Mouse (Mus musculus) forebrain, embryonic 10.5 days (tissue): ENCODE data around the gene Psmd9. TPM values are rescaled to one million over a fixed set of nuclear protein-coding genes. Genes with fewer than 3 reads are reported as not detected.
"Not testable (repeated sequence)": the region's sequence is repeated elsewhere in the genome, so short reads cannot be mapped to it uniquely, and the experiment has no call there.

Experiments
- DNase-seq: peaks from one replicate; pipeline ENCODE4 v3.0.0-alpha.2; 2017; ENCODE audit warnings: low spot score; ENCODE audit errors: extremely low spot score
- H3K27ac ChIP-seq: fragments of 300-500 bp; sonication (generic); 2 replicates; pipeline ENCODE4 v1.5.1; 2016; ENCODE audit warnings: mild to moderate bottlenecking
- H3K27me3 ChIP-seq: fragments of 300-500 bp; sonication (generic); 2 replicates; pipeline ENCODE4 v1.6.1; 2016; ENCODE audit warnings: mild to moderate bottlenecking; ENCODE audit not compliant: poor library complexity, severe bottlenecking
- H3K36me3 ChIP-seq: fragments of 300-500 bp; sonication (generic); replicated peaks from 2 replicates; pipeline ENCODE4 v1.6.1; 2016; ENCODE audit warnings: mild to moderate bottlenecking, moderate library complexity
- H3K4me1 ChIP-seq: fragments of 300-500 bp; sonication (generic); 2 replicates; pipeline ENCODE4 v1.6.1; 2016
- H3K4me3 ChIP-seq: fragments of 300-500 bp; sonication (generic); 2 replicates; pipeline ENCODE4 v1.5.1; 2016; ENCODE audit warnings: mild to moderate bottlenecking, moderate library complexity
- H3K9me3 ChIP-seq: fragments of 300-500 bp; sonication (generic); 2 replicates; pipeline ENCODE4 v1.6.1; 2016; ENCODE audit warnings: mild to moderate bottlenecking, moderate library complexity
- WGBS: fragments of 180-500 bp; shearing (Covaris S2); methylation state at CpG from one replicate; pipeline ENCODE4 v1.1.7; 2016; 5-methylcytosine and 5-hydroxymethylcytosine counted together
- polyA plus RNA-seq: library from polyadenylated mRNA; unstranded; fragments of >200 nt; fragmentation: Nextera tagmentation; extraction: Ambion mirVana; gene quantifications from 2 replicates; pipeline ENCODE4 v1.2.1, GENCODE M21; 2016

The Psmd9 gene
- polyA plus RNA-seq, 1 experiment from 2014 or later = 80.5 TPM

DNA sequence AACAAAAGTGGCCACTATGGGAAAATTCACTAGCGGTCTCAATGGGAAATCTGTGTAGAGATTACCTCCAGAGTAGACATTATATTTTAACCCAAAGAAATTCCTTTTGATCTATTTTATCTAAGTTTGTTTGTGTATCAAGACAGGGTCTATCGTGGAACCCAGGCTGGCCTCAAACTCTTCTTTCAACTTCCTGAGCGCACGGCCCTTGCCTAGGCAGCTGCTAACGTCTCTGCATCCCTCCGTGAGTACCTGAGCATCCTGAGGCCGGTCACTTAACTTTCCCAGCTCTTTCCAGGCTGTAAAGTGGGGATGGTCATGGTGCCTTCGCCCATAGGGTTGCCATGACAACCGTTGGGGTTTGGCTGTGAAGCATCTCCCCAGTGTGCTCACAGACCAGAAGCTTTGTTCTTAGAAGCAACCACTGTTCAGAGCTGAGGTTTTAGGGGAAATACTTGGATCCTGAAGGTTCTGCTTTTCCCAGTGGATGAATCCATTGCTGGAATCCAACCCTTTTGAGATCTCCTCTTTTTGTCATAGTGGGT, 23.5 kb downstream of the Psmd9 start:
- no peak for DNase-seq
- Histone ChIP-seq H3K36me3 (no peaks in the 10 kb centered on the region), H3K27me3 (no peaks in the 10 kb centered on the region), H3K4me1 (0 out of 2 replicates have a peak, but pooled peaks cover 3% of the 10 kb centered on the region), H3K27ac (no peak overlapping the region), H3K9me3 (no peaks in the 10 kb centered on the region), H3K4me3 (no peak overlapping the region)
- 64% methylated on average over 9 of the region's 9 CpGs for WGBS

DNA sequence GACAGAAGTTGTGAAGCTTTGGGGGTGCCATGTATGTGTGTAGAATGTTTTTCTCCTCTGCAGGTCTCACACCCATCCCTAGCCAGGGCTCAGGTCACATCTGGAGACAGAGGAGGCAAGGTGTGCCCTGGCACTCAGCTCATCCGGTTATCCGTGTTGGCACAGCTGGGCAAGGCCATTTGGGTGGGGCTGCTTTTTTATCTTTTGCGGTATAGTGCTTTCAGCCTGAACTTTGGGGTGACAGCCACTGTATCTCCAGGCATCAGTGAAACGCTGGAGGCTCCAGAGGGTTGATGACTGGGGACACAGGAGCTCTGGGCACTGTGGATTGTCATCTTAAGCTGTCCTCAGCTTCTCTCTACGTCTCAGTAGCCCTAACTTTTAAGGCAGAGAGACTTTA, 24.2 kb downstream of the Psmd9 start:
- H3K9me3 ChIP-seq = no peaks in the 10 kb centered on the region
- H3K27me3 ChIP-seq = no peaks in the 10 kb centered on the region
- H3K4me3 ChIP-seq = no peak overlapping the region
- no peaks in the 10 kb centered on the region for H3K36me3 ChIP-seq
- no peak overlapping the region for H3K27ac ChIP-seq
- 86% methylated on average over 5 of the region's 5 CpGs for WGBS
- H3K4me1 ChIP-seq = 0 out of 2 replicates have a peak, but pooled peaks cover 3% of the 10 kb centered on the region
- no peak for DNase-seq

GRCm38 (mm10) chr5:123194856-123195255, 25.6 kb downstream of the Psmd9 start:
- no peak overlapping the region for H3K4me3 ChIP-seq
- no peaks in the 10 kb centered on the region for H3K36me3 ChIP-seq
- H3K4me1 ChIP-seq = 0 out of 2 replicates have a peak, but pooled peaks cover 3% of the 10 kb centered on the region
- DNase-seq = no peak
- H3K27ac ChIP-seq = no peak overlapping the region
- 88% methylated on average over 6 of the region's 6 CpGs for WGBS
- no peaks in the 10 kb centered on the region for H3K27me3 ChIP-seq
- no peaks in the 10 kb centered on the region for H3K9me3 ChIP-seq

DNA sequence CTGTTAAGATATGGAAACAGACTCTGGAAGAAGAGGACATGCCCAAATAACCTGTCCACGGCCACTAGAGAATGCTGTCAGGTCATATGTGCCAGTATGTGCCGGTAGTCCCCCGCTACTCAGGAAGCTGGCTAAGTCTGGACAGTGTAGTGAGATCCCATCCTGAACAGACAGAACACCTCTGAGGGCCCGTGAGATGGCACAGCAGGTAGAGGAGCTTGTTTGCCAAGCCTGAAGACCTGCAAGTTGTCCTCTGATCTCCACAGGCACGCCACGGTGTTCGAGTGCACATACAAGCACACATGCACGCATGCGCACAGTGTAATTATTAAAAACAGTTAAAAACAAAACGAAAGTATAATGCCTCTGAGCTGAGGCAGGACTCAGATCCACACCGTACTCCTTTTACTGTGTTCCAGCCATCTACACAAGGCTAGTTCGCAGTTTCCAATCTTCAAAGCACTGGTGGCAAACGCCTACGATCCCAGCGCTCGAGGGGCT, 26.3 kb downstream of the Psmd9 start:
- 0 out of 2 replicates have a peak, but pooled peaks cover 3% of the 10 kb centered on the region for H3K4me1 ChIP-seq
- no peaks in the 10 kb centered on the region for H3K9me3 ChIP-seq
- H3K4me3 ChIP-seq = no peak overlapping the region
- 91% methylated on average over 16 of the region's 16 CpGs for WGBS
- no peak overlapping the region for H3K27ac ChIP-seq
- DNase-seq = no peak
- H3K36me3 ChIP-seq = no peaks in the 10 kb centered on the region
- H3K27me3 ChIP-seq = no peaks in the 10 kb centered on the region

DNA sequence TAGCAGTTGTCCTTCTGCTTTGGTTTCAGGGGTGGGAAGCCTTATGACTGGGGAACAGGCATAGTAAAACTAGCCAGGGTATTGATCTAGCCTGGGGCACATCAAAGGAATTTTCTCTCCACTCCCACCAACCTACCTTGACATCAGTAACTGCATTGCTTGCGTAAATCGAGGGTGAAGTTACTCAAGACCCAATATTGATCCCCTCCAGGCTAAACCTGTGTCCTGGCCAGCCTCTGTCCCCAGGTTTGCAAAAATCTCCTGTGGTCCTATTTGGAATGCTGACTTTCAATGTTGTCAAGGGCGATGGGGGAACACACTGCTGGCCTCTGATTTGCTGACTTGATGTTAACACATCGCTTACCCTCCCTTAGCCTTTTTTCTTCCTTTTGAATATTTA, 27.5 kb downstream of the Psmd9 start:
- H3K36me3 ChIP-seq = no peaks in the 10 kb centered on the region
- H3K27ac ChIP-seq = no peak overlapping the region
- H3K4me3 ChIP-seq = no peak overlapping the region
- DNase-seq = no peak
- no peaks in the 10 kb centered on the region for H3K9me3 ChIP-seq
- 0 out of 2 replicates have a peak, but pooled peaks cover 3% of the 10 kb centered on the region for H3K4me1 ChIP-seq
- WGBS = 83% methylated on average over 4 of the region's 4 CpGs
- H3K27me3 ChIP-seq = no peaks in the 10 kb centered on the region

DNA sequence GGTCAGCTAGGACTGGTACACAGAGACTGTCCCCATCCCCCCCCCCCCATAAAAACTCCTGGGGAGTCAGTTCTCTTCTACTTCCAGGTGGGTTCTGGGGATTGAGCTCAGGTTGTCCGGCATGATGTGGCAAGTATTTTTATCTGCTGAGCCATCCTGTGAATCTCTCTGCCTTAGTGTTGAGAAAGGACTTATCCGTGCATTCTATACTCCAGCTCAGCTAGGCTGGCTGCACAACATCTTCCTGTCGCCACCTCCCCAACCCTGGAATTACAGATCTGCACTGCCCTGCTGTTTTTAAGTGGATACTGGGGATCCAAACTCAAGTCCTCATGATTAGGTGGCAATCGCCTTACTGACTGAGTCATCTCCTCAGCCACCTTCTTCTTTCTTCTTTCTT, 29.3 kb downstream of the Psmd9 start:
- WGBS = 85% methylated on average over 4 of the region's 4 CpGs
- no peaks in the 10 kb centered on the region for H3K27me3 ChIP-seq
- H3K4me3 ChIP-seq = no peak overlapping the region
- H3K27ac ChIP-seq = no peak overlapping the region
- no peaks in the 10 kb centered on the region for H3K36me3 ChIP-seq
- DNase-seq = no peak
- no peaks in the 10 kb centered on the region for H3K9me3 ChIP-seq
- no peaks in the 10 kb centered on the region for H3K4me1 ChIP-seq

GRCm38 (mm10) chr5:123200816-123201522, 31.8 kb downstream of the Psmd9 start:
- WGBS = 90% methylated on average over 6 of the region's 7 CpGs
- H3K27me3 ChIP-seq, H3K4me1 ChIP-seq, DNase-seq, H3K4me3 ChIP-seq, H3K9me3 ChIP-seq, H3K27ac ChIP-seq, H3K36me3 ChIP-seq: not testable (repeated sequence)

- Histone ChIP-seq H3K4me1 (no peaks in the 10 kb centered on the region), H3K9me3 (0 out of 2 replicates have a peak, but pooled peaks cover 3% of the 10 kb centered on the region), H3K27me3 (no peaks in the 10 kb centered on the region), H3K27ac (no peak overlapping the region), H3K36me3 (no peaks in the 10 kb centered on the region), H3K4me3 (no peak overlapping the region)
- WGBS = 91% methylated on average over 7 of the region's 7 CpGs
- no peak for DNase-seq
Measured at GRCm38 (mm10) chr5:123201523-123201892, 32.3 kb downstream of the Psmd9 start.

DNA sequence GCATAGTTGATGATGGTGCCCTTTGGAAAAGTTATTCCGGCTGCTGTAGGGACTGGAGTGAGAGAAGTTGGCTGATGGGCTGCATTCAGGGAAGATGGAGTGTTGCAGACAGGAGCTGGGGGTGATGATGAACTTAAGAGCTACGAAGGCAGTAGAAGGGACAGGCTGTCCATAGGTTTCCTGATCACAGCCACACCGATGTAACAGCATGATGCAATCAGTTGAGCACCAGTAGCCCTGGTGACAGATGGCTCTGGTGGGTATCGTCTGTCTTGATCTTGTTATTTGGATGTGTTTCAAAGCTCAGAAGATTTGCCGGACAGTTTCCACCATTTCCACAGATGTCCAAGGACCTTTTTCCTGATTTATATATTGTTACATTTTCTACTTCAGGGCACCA, 32.8 kb downstream of the Psmd9 start:
- DNase-seq = no peak
- H3K36me3 ChIP-seq = no peaks in the 10 kb centered on the region
- H3K4me3 ChIP-seq = no peak overlapping the region
- 0 out of 2 replicates have a peak, but pooled peaks cover 3% of the 10 kb centered on the region for H3K9me3 ChIP-seq
- WGBS = 92% methylated on average over 5 of the region's 5 CpGs
- H3K27ac ChIP-seq = no peak overlapping the region
- H3K4me1 ChIP-seq = no peaks in the 10 kb centered on the region
- H3K27me3 ChIP-seq = no peaks in the 10 kb centered on the region

DNA sequence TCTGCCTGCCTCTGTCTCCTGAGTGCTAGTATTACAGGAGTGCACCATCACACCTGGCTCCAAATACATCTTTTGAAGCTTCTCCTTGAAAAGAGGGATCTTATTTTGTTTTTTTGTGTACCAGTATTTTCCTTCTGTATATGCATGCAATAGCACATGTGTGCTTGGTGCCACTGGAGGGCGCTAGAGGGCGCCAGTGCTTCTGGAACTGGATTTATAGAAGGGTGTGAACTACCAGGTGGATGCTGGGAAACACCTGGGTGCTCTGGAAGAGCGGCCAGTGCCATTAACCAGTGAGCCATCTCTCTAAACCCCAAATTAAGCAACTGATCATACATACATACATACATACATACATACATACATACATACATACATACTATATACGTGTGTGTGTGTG, 33.6 kb downstream of the Psmd9 start:
- H3K9me3 ChIP-seq = not testable (repeated sequence)

GRCm38 (mm10) chr5:123203591-123203990, 34.4 kb downstream of the Psmd9 start:
- H3K4me1 ChIP-seq, H3K27me3 ChIP-seq, H3K9me3 ChIP-seq, DNase-seq, H3K36me3 ChIP-seq, H3K4me3 ChIP-seq, H3K27ac ChIP-seq: not testable (repeated sequence)
- 93% methylated on average over 7 of the region's 7 CpGs for WGBS

More for the DNA sequence above, 33.6 kb downstream of the Psmd9 start:
- WGBS = 43% methylated on average over 4 of the region's 4 CpGs
- H3K27ac ChIP-seq, H3K4me3 ChIP-seq, H3K36me3 ChIP-seq, DNase-seq, H3K4me1 ChIP-seq, H3K27me3 ChIP-seq: not testable (repeated sequence)

DNA sequence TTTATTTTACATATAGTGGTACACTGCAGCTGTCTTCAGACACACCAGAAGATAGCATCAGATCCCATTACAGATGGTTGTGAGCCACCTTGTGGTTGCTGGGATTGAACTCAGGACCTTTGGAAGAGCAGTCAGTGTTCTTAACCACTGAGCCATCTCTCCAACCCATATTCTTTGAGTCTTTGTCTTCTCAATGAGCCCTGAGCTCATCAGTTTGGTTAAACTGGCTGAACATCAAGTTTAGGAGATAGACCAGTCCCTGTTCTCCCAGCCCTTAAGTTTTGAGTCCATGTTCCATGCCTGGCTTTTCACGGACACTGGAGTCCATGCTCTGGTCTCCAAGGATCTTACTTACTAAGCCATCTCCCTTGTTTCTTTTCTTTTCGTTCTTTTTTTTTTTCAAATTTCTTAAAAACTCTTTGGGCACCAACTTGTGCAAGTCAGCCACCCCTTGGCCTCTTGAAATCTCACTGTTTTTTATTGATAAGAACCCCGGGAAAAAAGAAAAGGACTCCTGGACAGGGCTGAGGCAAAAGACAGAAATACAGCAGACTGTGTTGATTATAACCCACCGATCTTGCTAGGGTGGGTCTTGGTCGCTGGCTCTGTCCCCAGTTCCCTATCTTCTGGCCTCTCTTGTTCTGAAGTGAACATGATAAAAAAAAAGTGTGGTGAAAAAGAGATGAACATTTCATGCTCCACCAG, 53.3 kb downstream of the Psmd9 start:
- not testable (repeated sequence) for H3K36me3 ChIP-seq, H3K4me3 ChIP-seq, H3K27me3 ChIP-seq, H3K9me3 ChIP-seq, H3K4me1 ChIP-seq, DNase-seq, H3K27ac ChIP-seq
- 81% methylated on average over 4 of the region's 5 CpGs for WGBS

- Histone ChIP-seq H3K27me3 (no peaks in the 10 kb centered on the region), H3K4me3 (no peak overlapping the region), H3K4me1 (no peaks in the 10 kb centered on the region), H3K9me3 (peaks cover 9% of the 10 kb centered on the region; the same call in 1 of the 2 replicates), H3K36me3 (no peaks in the 10 kb centered on the region), H3K27ac (no peak overlapping the region)
- 92% methylated on average over 4 of the region's 4 CpGs for WGBS
- DNase-seq = no peak
Measured at GRCm38 (mm10) chr5:123223051-123223410, 53.8 kb downstream of the Psmd9 start.
